Mouse (Mus musculus) adrenal gland, postnatal 36 days (tissue): Measurements from ENCODE around the gene Ptger4. TPM values are rescaled to one million over a fixed set of nuclear protein-coding genes. Genes with fewer than 3 reads are reported as not detected.
"Not testable (repeated sequence)": the region's sequence is repeated elsewhere in the genome, so short reads cannot be mapped to it uniquely, and the experiment has no call there.

Experiments
- DNase-seq, 2 experiments: peaks; one replicate each; pipeline ENCODE4 v3.0.0; 2021; ENCODE audit warnings: mixed read lengths in 1 of 2
- total RNA-seq, 2 experiments: library from RNA; stranded (reverse); gene quantifications; 2 replicates each; pipeline ENCODE4 v1.2.3; 2021

Gene Ptger4
- total RNA-seq, 2 experiments from 2014 or later = 1.0 to 1.2 TPM

GRCm38 (mm10) chr15:5238073-5238472 is 5.9 kb downstream of the Ptger4 start:
- DNase-seq = no peak

- peak in 1 of 2 experiments; percentile 11 for DNase-seq
Measured at GRCm38 (mm10) chr15:5237012-5237660, 6.9 kb downstream of the Ptger4 start.

- peak; percentile 84 to 88 for DNase-seq
Measured at GRCm38 (mm10) chr15:5236538-5236937, 7.4 kb downstream of the Ptger4 start.

GRCm38 (mm10) chr15:5235527-5235926 is 8.5 kb downstream of the Ptger4 start:
- peak; percentile 50 to 64 for DNase-seq

GRCm38 (mm10) chr15:5234659-5235058 is 9.3 kb downstream of the Ptger4 start:
- no peak for DNase-seq

GRCm38 (mm10) chr15:5230746-5231145 is 13.2 kb downstream of the Ptger4 start:
- DNase-seq = not testable (repeated sequence)

- no peak for DNase-seq
Measured at GRCm38 (mm10) chr15:5220491-5220890, 23.5 kb downstream of the Ptger4 start.

- no peak for DNase-seq
Measured at GRCm38 (mm10) chr15:5209116-5209515, 34.9 kb downstream of the Ptger4 start.

- DNase-seq = no peak
Measured at GRCm38 (mm10) chr15:5205222-5205621, 38.8 kb downstream of the Ptger4 start.

GRCm38 (mm10) chr15:5196691-5197090 is 47.3 kb downstream of the Ptger4 start:
- no peak for DNase-seq

GRCm38 (mm10) chr15:5195987-5196514 is 47.9 kb downstream of the Ptger4 start:
- no peak for DNase-seq

GRCm38 (mm10) chr15:5194931-5195330 is 49.1 kb downstream of the Ptger4 start:
- DNase-seq = no peak

GRCm38 (mm10) chr15:5194446-5194845 is 49.5 kb downstream of the Ptger4 start:
- DNase-seq = peak; percentile 53 to 61

GRCm38 (mm10) chr15:5193833-5194232 is 50.2 kb downstream of the Ptger4 start:
- DNase-seq = no peak

- no peak for DNase-seq
Measured at GRCm38 (mm10) chr15:5189504-5190093, 54.4 kb downstream of the Ptger4 start.

GRCm38 (mm10) chr15:5188029-5188428 is 56.0 kb downstream of the Ptger4 start:
- DNase-seq = no peak

- DNase-seq = no peak
Measured at GRCm38 (mm10) chr15:5187116-5187515, 56.9 kb downstream of the Ptger4 start.

- DNase-seq = no peak
Measured at GRCm38 (mm10) chr15:5186293-5186675, 57.7 kb downstream of the Ptger4 start.

GRCm38 (mm10) chr15:5185366-5186292 is 58.4 kb downstream of the Ptger4 start, which contains the start of gene Ttc33:
Gene Ttc33, plus strand, starts transcription at chr15:5185525.
- peak; percentile 81 to 85 for DNase-seq

GRCm38 (mm10) chr15:5184668-5185330 is 59.2 kb downstream of the Ptger4 start:
- DNase-seq = no peak

GRCm38 (mm10) chr15:5173217-5173820 is 70.7 kb downstream of the Ptger4 start:
- DNase-seq = no peak
